Mouse (Mus musculus) intestine, embryonic 16.5 days (tissue): ENCODE results near the gene Ncan. TPM values are rescaled to one million over a fixed set of nuclear protein-coding genes. Genes with fewer than 3 reads are reported as not detected.

ENCODE experiments used
- ATAC-seq: fragments of 200-750 bp; cut with Nextera tagmentation; 2 replicates; pipeline ENCODE4 v1.8.0; 2017; ENCODE audit warnings: moderate TSS enrichment, moderate library complexity
- H3K27ac ChIP-seq: fragments of 300-500 bp; sonication (generic); 2 replicates; pipeline ENCODE4 v1.5.1; 2014; ENCODE audit warnings: mild to moderate bottlenecking, low read length
- H3K27me3 ChIP-seq: fragments of 300-500 bp; sonication (generic); replicated peaks from 2 replicates; pipeline ENCODE4 v1.6.1; 2014; ENCODE audit warnings: low read length, control low read depth, mixed read lengths; ENCODE audit not compliant: control insufficient read depth, insufficient read depth
- H3K36me3 ChIP-seq: fragments of 300-500 bp; sonication (generic); 2 replicates; pipeline ENCODE4 v1.6.1; 2014; ENCODE audit warnings: low read length, control low read depth; ENCODE audit not compliant: control insufficient read depth, insufficient read depth
- H3K4me1 ChIP-seq: fragments of 300-500 bp; sonication (generic); 2 replicates; pipeline ENCODE4 v1.6.1; 2014; ENCODE audit warnings: low read length, control low read depth, mixed read lengths; ENCODE audit not compliant: control insufficient read depth, insufficient read depth
- H3K4me2 ChIP-seq: fragments of 300-500 bp; sonication (generic); 2 replicates; pipeline ENCODE4 v1.6.1; 2014; ENCODE audit warnings: low read depth, low read length, control low read depth
- H3K4me3 ChIP-seq: fragments of 300-500 bp; sonication (generic); 2 replicates; pipeline ENCODE4 v1.5.1; 2014; ENCODE audit warnings: mild to moderate bottlenecking, low read length
- H3K9ac ChIP-seq: fragments of 300-500 bp; sonication (generic); 2 replicates; pipeline ENCODE4 v1.6.1; 2014; ENCODE audit warnings: low read depth, low read length
- H3K9me3 ChIP-seq: fragments of 300-500 bp; sonication (generic); 2 replicates; pipeline ENCODE4 v1.6.1; 2016; ENCODE audit warnings: low read length, control low read depth; ENCODE audit not compliant: control insufficient read depth
- WGBS: fragments of 180-500 bp; shearing (Covaris S2); extraction: QIAGEN DNeasy Blood & Tissue Kit; methylation state at CpG from one replicate; pipeline ENCODE4 v1.1.7; 2014; 5-methylcytosine and 5-hydroxymethylcytosine counted together
- polyA plus RNA-seq: library from polyadenylated mRNA; unstranded; fragments of >200 nt; fragmentation: Nextera tagmentation; extraction: Ambion mirVana; gene quantifications from 2 replicates; pipeline ENCODE4 v1.2.1, GENCODE M21; 2015

The Ncan gene
- polyA plus RNA-seq, 1 experiment from 2014 or later, result 0.89 TPM

DNA sequence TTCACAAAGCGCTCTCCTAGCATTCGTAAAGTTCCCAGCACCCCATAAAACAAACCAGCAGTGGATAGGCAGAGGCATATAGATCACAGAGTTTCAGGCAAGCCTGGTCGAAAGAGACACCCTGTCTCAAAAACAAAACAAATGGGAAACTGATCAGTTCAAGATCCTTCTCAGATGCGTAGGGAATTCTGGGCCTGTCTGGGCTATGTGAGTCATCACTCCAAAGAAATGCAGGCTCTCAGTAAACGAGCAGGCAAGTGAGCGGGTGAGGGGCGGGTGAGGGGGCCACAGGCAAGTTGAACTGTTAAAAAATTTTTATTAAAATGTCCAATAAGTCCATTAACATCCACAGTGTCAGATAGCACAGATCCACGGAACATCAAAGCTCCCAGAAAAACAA is 27.9 kb downstream of the Ncan start:
- Histone ChIP-seq H3K9me3 (no peaks in the 10 kb centered on the region), H3K36me3 (no peaks in the 10 kb centered on the region), H3K4me2 (no peak overlapping the region), H3K4me1 (peaks cover 4% of the 10 kb centered on the region; the same call in 1 of the 2 replicates), H3K9ac (no peak overlapping the region), H3K27me3 (peaks cover 31% of the 10 kb centered on the region), H3K27ac (no peak overlapping the region), H3K4me3 (no peak overlapping the region)
- WGBS, result 58% methylated on average over 8 of the region's 8 CpGs
- ATAC-seq, result no peak

DNA sequence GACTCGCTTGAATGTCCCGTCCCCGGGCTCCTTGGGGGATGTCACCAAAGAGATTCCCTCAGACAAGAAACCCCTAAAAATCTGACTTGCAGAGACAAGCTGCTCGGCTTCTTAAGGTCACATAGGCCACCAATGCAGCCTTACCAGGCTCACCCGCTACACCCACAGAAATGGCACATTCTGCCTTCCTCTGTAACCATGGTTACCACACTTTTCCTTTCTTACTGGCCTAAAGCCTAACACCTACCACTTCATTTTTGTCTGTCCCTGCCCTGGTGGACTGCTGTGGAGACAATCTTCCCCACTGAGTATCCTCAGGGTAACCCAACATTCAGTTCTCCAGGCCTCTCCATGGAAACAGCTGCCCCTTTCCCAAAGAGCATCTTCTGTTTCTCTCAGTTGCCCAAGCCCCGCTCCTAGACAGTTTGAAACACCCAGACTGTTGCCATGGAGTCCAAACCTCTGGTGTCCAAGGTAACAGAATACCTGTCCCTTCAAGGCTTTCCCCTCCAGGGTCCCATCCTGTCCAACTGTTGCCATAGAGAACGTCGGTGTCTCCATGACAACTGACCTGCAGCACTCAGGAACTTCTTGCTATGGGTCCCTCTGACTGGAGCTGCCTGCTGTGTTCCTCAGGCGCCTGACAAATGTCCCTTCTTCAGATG is 31.2 kb downstream of the Ncan start:
- Histone ChIP-seq H3K27ac (no peak overlapping the region), H3K27me3 (peaks cover 65% of the 10 kb centered on the region), H3K4me2 (no peak overlapping the region), H3K9me3 (no peaks in the 10 kb centered on the region), H3K4me1 (peaks cover 7% of the 10 kb centered on the region), H3K4me3 (no peak overlapping the region), H3K36me3 (no peaks in the 10 kb centered on the region), H3K9ac (no peak overlapping the region)
- no peak for ATAC-seq
- 59% methylated on average over 9 of the region's 9 CpGs for WGBS

DNA sequence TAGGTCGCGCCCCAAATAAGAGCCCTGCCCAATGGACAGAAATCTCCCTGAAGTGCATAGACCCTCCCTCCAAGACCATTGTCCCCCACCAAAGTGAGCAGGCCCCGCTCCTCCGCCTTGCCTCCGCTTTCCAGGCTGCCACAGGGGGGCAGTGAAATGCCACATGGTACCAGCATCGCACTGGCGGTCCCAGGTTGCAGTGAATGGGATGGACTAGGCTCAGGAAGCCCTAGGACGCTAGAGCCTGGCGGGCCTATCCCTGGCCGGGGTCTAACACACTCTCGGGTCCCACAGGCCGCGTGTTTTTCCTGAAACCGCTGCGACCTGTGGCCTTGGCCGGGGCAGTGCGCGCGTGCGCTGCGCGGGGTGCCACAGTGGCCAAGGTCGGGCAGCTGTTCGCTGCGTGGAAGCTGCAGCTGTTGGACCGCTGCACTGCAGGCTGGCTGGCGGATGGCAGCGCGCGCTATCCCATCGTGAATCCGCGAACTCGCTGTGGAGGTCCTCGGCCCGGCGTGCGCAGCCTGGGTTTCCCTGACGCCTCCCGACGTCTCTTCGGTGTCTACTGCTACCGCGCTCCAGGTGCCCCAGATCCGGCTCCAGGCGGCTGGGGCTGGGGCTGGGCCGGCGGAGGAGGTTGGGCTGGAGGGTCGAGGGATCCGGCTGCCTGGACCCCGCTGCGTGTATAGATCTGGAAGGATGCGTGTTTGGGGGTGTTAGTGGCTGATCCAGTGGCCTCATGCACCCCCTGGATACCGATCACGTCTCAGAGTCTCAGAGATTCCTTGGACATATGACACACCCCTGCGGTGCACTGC is 32.6 kb downstream of the Ncan start:
- Histone ChIP-seq H3K9me3 (no peaks in the 10 kb centered on the region), H3K4me1 (peaks cover 19% of the 10 kb centered on the region), H3K9ac (0 out of 2 replicates have a peak overlapping the region, but pooled peaks have one; percentile 31), H3K27me3 (peaks cover 79% of the 10 kb centered on the region), H3K4me3 (peak overlapping the region; percentile 22), H3K27ac (no peak overlapping the region), H3K36me3 (no peaks in the 10 kb centered on the region), H3K4me2 (peak overlapping the region; percentile 44)
- ATAC-seq, result peak; percentile 49; the same call in 1 of the 2 replicates
- WGBS, result 5% methylated on average over 56 of the region's 56 CpGs

DNA sequence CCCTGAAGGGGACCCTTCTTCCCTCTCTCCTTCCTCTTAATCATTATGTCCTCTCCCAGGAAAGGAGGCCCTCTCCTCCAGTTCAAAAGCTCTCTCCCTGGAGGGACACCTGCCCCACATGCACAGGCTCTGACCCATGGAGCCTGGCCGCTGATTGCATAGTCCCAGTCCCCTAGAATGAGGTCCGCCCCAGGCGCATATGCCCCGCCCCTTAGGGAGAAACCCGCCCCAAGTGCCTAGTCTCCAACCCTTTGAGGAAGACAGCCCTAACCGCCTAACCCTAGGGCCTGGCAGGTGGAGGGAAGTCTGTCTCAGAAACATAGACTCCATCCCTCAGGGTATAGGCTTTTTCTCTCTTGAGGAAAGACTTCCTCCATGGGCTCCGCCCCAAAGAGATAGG is 33.4 kb downstream of the Ncan start:
- Histone ChIP-seq H3K9ac (no peak overlapping the region), H3K27me3 (peaks cover 82% of the 10 kb centered on the region), H3K4me1 (peaks cover 19% of the 10 kb centered on the region), H3K9me3 (no peaks in the 10 kb centered on the region), H3K4me2 (no peak overlapping the region), H3K27ac (no peak overlapping the region), H3K36me3 (no peaks in the 10 kb centered on the region), H3K4me3 (no peak overlapping the region)
- WGBS, result 3% methylated on average over 7 of the region's 7 CpGs
- ATAC-seq, result peak; percentile 41; the same call in 1 of the 2 replicates

DNA sequence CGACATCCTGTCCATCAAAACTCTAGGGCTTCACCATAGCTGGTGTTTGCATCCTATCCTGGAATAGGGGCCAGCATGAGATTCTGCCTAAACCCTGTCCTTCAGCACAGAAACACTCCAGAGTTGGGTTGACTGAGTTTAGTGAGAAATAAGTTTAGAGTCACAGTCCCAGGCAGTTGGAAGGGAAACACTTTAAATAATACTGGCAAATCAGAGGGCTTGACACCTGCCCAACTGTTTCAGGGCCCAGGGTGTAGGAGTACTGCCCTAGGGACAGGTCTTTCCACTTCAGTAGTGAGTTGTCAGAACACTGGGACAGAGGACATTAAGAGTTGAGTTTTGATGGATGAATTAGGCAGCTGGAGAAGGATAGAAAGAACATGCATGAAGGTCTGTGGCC is 34.5 kb downstream of the Ncan start:
- 43% methylated on average over 1 of the region's 1 CpGs for WGBS
- no peaks in the 10 kb centered on the region for H3K9me3 ChIP-seq
- peaks cover 83% of the 10 kb centered on the region for H3K27me3 ChIP-seq
- no peak overlapping the region for H3K9ac ChIP-seq
- H3K4me2 ChIP-seq, result no peak overlapping the region
- H3K4me1 ChIP-seq, result peaks cover 19% of the 10 kb centered on the region
- H3K36me3 ChIP-seq, result no peaks in the 10 kb centered on the region
- ATAC-seq, result no peak
- H3K4me3 ChIP-seq, result no peak overlapping the region
- H3K27ac ChIP-seq, result no peak overlapping the region

DNA sequence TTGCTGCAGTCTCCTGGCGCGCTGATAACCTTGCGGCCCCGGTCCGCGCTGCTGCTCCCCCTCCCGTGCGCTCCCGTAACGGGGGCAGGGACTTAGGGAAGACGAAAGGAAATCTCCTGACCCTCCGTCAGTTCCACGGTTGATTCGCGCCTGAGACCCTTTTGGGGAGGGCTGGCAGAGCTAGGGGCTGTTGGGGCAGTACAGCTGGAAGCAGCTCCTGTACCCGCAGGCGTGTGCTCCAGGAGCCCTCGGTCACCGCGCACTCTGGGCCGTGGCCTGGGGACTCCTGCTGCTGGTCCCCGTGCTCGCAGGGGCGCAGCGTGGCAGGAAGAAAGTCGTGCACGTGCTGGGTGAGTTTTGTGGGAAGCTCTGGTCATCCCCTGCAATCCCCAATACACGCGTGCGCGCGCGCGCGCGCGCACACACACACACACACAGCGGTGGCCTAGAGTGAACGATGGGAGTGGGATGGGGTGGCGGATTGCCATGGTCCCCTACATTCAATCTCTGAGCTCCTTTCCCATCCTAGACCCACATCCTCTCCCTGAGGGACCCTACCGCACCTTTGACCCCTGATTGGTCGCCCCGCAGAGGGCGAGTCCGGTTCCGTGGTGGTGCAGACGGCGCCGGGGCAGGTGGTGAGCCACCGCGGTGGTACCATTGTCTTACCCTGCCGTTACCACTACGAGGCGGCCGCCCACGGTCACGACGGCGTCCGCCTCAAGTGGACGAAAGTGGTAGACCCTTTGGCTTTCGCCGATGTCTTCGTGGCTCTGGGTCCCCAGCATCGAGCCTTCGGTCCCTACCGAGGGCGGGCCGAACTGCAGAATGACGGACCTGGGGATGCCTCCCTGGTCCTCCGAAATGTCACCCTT is 36.2 kb downstream of the Ncan start:
- Histone ChIP-seq H3K4me2 (peak overlapping the region; percentile 67), H3K27ac (no peak overlapping the region), H3K36me3 (no peaks in the 10 kb centered on the region), H3K9me3 (no peaks in the 10 kb centered on the region), H3K4me3 (peak overlapping the region; percentile 46), H3K27me3 (peaks cover 70% of the 10 kb centered on the region), H3K4me1 (peaks cover 19% of the 10 kb centered on the region), H3K9ac (peak overlapping the region; percentile 35; the same call in 1 of the 2 replicates)
- 2% methylated on average over 71 of the region's 71 CpGs for WGBS
- ATAC-seq, result 0 out of 2 replicates have a peak, but pooled peaks have one; percentile 32

DNA sequence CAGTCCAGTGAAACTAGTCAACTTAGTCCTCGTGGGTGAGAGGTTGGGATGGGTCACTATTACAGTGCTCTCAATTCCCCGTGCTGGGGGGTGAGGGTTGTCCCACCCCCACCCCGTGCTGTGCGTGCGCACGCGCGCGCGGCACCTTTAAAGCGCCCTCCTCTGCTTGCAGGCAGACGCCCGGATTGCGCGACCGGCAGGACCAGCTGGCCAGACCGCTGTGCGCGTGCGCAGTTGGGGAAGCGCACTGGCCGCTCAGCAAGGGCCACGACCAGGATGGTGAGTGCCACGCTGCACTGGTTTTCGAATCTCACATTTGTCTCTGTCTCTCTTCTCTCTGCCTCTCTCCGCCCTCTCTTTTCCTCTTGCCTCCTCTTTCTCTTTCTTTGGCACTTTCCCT is 37.4 kb downstream of the Ncan start, which contains the start of gene Hapln4:
Hapln4 (plus strand) TSS at position 173 of the 400 bp plus-strand sequence.
- peak within 1 kb of the TSS; percentile 35; the same call in 1 of the 2 replicates for H3K9ac ChIP-seq
- peaks cover 18% of the 10 kb centered on the region for H3K4me1 ChIP-seq
- no peak within 1 kb of the TSS for H3K27ac ChIP-seq
- H3K4me2 ChIP-seq, result peak within 1 kb of the TSS; percentile 67
- H3K36me3 ChIP-seq, result no peaks in the 10 kb centered on the region
- ATAC-seq, result peak; percentile 54
- H3K9me3 ChIP-seq, result no peaks in the 10 kb centered on the region
- peaks cover 59% of the 10 kb centered on the region for H3K27me3 ChIP-seq
- WGBS, result under 1% methylated on average over 26 of the region's 26 CpGs
- peak within 1 kb of the TSS; percentile 46 for H3K4me3 ChIP-seq

DNA sequence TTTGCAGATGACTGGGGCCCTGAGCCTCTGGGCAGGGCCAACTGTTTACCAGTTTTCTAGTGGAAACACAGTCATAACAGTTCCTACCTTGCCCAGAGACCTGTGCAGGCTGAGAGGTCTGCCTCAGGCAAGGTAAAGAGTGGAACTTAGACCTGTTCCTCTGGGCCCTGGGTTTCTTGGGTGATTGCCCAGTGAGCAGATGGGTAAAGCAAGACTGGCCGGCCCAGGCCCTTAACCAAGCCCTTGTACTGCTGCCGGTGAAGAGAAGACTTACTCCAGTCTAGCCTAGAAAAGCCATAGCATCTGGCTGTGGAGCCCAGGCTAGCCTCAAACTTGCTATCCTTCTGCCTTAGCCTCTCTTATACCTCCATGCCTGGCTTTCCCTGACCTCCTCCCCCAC is 38.7 kb downstream of the Ncan start:
- Histone ChIP-seq H3K27ac (no peak overlapping the region), H3K4me1 (peaks cover 15% of the 10 kb centered on the region), H3K27me3 (peaks cover 46% of the 10 kb centered on the region), H3K9me3 (no peaks in the 10 kb centered on the region), H3K4me2 (no peak overlapping the region), H3K36me3 (no peaks in the 10 kb centered on the region), H3K4me3 (no peak overlapping the region), H3K9ac (no peak overlapping the region)
- WGBS, result 90% methylated on average over 2 of the region's 2 CpGs
- ATAC-seq, result no peak
